Mouse (Mus musculus): ENCODE data around the gene Lrp6.

The Lrp6 gene

GRCm38 (mm10) chr6:134431583-134431982 lies 135.2 kb downstream of the Lrp6 start:
- no peak for DNase-seq

- DNase-seq: no peak
Measured at GRCm38 (mm10) chr6:134430161-134430799, 136.5 kb downstream of the Lrp6 start.

GRCm38 (mm10) chr6:134428455-134428854 lies 138.3 kb downstream of the Lrp6 start:
- no peak for DNase-seq

GRCm38 (mm10) chr6:134427165-134427564 lies 139.6 kb downstream of the Lrp6 start:
- no peak for DNase-seq

GRCm38 (mm10) chr6:134425216-134425717 lies 141.5 kb downstream of the Lrp6 start:
- DNase-seq: peak; percentile 27 to 33

- no peak for DNase-seq
Measured at GRCm38 (mm10) chr6:134421921-134422320, 144.8 kb downstream of the Lrp6 start.

- no peak for DNase-seq
Measured at GRCm38 (mm10) chr6:134420375-134420774, 146.4 kb downstream of the Lrp6 start.

- DNase-seq: no peak
Measured at GRCm38 (mm10) chr6:134417886-134418285, 148.9 kb downstream of the Lrp6 start.

- no peak for DNase-seq
Measured at GRCm38 (mm10) chr6:134416556-134417105, 150.1 kb downstream of the Lrp6 start.

- DNase-seq: no peak
Measured at GRCm38 (mm10) chr6:134414532-134414883, 152.3 kb downstream of the Lrp6 start.

- peak; percentile 50 to 62 for DNase-seq
Measured at GRCm38 (mm10) chr6:134413706-134414531, 152.8 kb downstream of the Lrp6 start.

- DNase-seq: no peak
Measured at GRCm38 (mm10) chr6:134407226-134407625, 159.5 kb downstream of the Lrp6 start.

GRCm38 (mm10) chr6:134403684-134404070 lies 163.1 kb downstream of the Lrp6 start:
- DNase-seq: no peak

GRCm38 (mm10) chr6:134402914-134403683 lies 163.7 kb downstream of the Lrp6 start:
- peak; percentile 50 to 59 for DNase-seq

Data from thymus, postnatal 36 days (tissue).